ENCODE assay signal across 17 mouse cellular contexts in genomic region chr4:93540588-93540987, GRCm38 (mm10).
DNase-seq lines count a peak whose midpoint lies in the region; ATAC-seq and TF ChIP-seq lines count a peak whose summit lies in the region.
"Had no signal": no experiment of that assay in that cellular context is flagged by ENCODE, and none has a peak within 500 bp of the region (broad histone marks: within the 10 kb centered on the region; RNA-seq: fewer than 3 reads in every experiment).

No protein-coding gene starts in this region.

- peak; percentile 56 for DNase-seq in c-Kit-positive CD71-positive TER-119-negative erythroid progenitor cells, embryonic 14.5 days (ENCODE audit: low read depth)
- DNase-seq in liver, embryonic 14.5 days (ENCODE audit: low read depth in 3 of 3, low spot score in 3 of 3), result peak; percentile 63 to 75 (median 67)
- no peak for DNase-seq in right cerebral cortex, postnatal 14 days
- no peak for DNase-seq in adrenal gland, postnatal 36 days
- DNase-seq: forebrain, postnatal 0 days; gastrocnemius, postnatal 14 days; kidney, adult 8-10 months; layer of hippocampus, postnatal 36 days; lung, postnatal 36 days had no signal

- H3K36me3 ChIP-seq in midbrain, embryonic 13.5 days, result no peaks in the 10 kb centered on the region
- no peaks in the 10 kb centered on the region for H3K36me3 ChIP-seq in midbrain, embryonic 15.5 days (replicated peaks)
- no peaks in the 10 kb centered on the region for H3K36me3 ChIP-seq in liver, embryonic 14.5 days (replicated peaks; ENCODE audit: control insufficient read depth, insufficient read depth, low read depth)
- no peaks in the 10 kb centered on the region for H3K36me3 ChIP-seq in neural tube, embryonic 15.5 days
- H3K36me3 ChIP-seq: heart, embryonic 10.5 days; hindbrain, embryonic 10.5 days; limb, embryonic 13.5 days had no signal

- H3K4me1 ChIP-seq in midbrain, embryonic 13.5 days (replicated peaks), result no peaks in the 10 kb centered on the region
- no peaks in the 10 kb centered on the region for H3K4me1 ChIP-seq in midbrain, embryonic 15.5 days
- peaks cover 15 to 16% of the 10 kb centered on the region in 2 experiments for H3K4me1 ChIP-seq in liver, embryonic 14.5 days (replicated peaks; ENCODE audit: control insufficient read depth in 2 of 2, insufficient read depth in 2 of 2, low read length in 1 of 2)
- H3K4me1 ChIP-seq in neural tube, embryonic 15.5 days, result peaks cover 3% of the 10 kb centered on the region; the same call in 1 of the 2 replicates
- H3K4me1 ChIP-seq: heart, embryonic 10.5 days; hindbrain, embryonic 10.5 days; limb, embryonic 13.5 days had no signal

- peak; percentile 63; the same call in 1 of the 2 replicates for ATAC-seq in midbrain, embryonic 13.5 days
- no peak for ATAC-seq in midbrain, embryonic 15.5 days (replicated peaks)
- peak; percentile 100 for ATAC-seq in liver, embryonic 14.5 days (ENCODE audit: insufficient read depth)
- ATAC-seq in neural tube, embryonic 15.5 days (ENCODE audit: low FRiP score), result peak; percentile 70; the same call in 1 of the 2 replicates
- ATAC-seq: forebrain, postnatal 0 days; Patski had no signal

- TF ChIP-seq CTCF in liver, embryonic 14.5 days (IDR thresholded peaks at IDR 0.05; ENCODE audit: low read depth), result no peak

- 61% methylated on average over 4 of the region's 4 CpGs for WGBS in midbrain, embryonic 13.5 days
- 62% methylated on average over 4 of the region's 4 CpGs for WGBS in midbrain, embryonic 15.5 days
- 22% methylated on average over 4 of the region's 4 CpGs for WGBS in liver, embryonic 14.5 days (ENCODE audit: insufficient replicate concordance)
- WGBS in neural tube, embryonic 15.5 days, result 12% methylated on average over 4 of the region's 4 CpGs

- no peak overlapping the region for H3K4me3 ChIP-seq in midbrain, embryonic 13.5 days (replicated peaks)
- no peak overlapping the region for H3K4me3 ChIP-seq in midbrain, embryonic 15.5 days
- no peak overlapping the region for H3K4me3 ChIP-seq in liver, embryonic 14.5 days (ENCODE audit: insufficient read depth in 1 of 2, low read depth in 2 of 2, low read length in 2 of 2)
- no peak overlapping the region for H3K4me3 ChIP-seq in neural tube, embryonic 15.5 days (replicated peaks)
- H3K4me3 ChIP-seq: heart, embryonic 10.5 days; hindbrain, embryonic 10.5 days; limb, embryonic 13.5 days; myocyte had no signal

- H3K27ac ChIP-seq in midbrain, embryonic 13.5 days, result no peak overlapping the region
- H3K27ac ChIP-seq in midbrain, embryonic 15.5 days, result no peak overlapping the region
- H3K27ac ChIP-seq in liver, embryonic 14.5 days, result peak overlapping the region; percentile 78
- no peak overlapping the region for H3K27ac ChIP-seq in neural tube, embryonic 15.5 days (replicated peaks)
- H3K27ac ChIP-seq: heart, embryonic 10.5 days; hindbrain, embryonic 10.5 days; limb, embryonic 13.5 days had no signal

- no peak overlapping the region for H3K4me2 ChIP-seq in midbrain, embryonic 13.5 days (replicated peaks)
- no peak overlapping the region for H3K4me2 ChIP-seq in midbrain, embryonic 15.5 days
- peak overlapping the region; percentile 29 for H3K4me2 ChIP-seq in liver, embryonic 14.5 days (ENCODE audit: low read depth)
- no peak overlapping the region; the same call in 1 of the 2 replicates for H3K4me2 ChIP-seq in neural tube, embryonic 15.5 days
- H3K4me2 ChIP-seq: limb, embryonic 13.5 days had no signal

- 0 out of 2 replicates have a peak, but pooled peaks cover 3% of the 10 kb centered on the region for H3K9me3 ChIP-seq in midbrain, embryonic 13.5 days
- no peaks in the 10 kb centered on the region for H3K9me3 ChIP-seq in midbrain, embryonic 15.5 days
- H3K9me3 ChIP-seq in liver, embryonic 14.5 days (ENCODE audit: control insufficient read depth, low read length), result no peaks in the 10 kb centered on the region
- no peaks in the 10 kb centered on the region for H3K9me3 ChIP-seq in neural tube, embryonic 15.5 days (replicated peaks)
- H3K9me3 ChIP-seq: heart, embryonic 10.5 days; hindbrain, embryonic 10.5 days had no signal

- H3K27me3 ChIP-seq in midbrain, embryonic 13.5 days, result no peaks in the 10 kb centered on the region
- no peaks in the 10 kb centered on the region for H3K27me3 ChIP-seq in midbrain, embryonic 15.5 days (replicated peaks)
- no peaks in the 10 kb centered on the region for H3K27me3 ChIP-seq in liver, embryonic 14.5 days (ENCODE audit: control insufficient read depth, insufficient read depth, low read length)
- H3K27me3 ChIP-seq in neural tube, embryonic 15.5 days (replicated peaks), result no peaks in the 10 kb centered on the region
- H3K27me3 ChIP-seq: limb, embryonic 13.5 days; Patski had no signal

- no peak overlapping the region for H3K9ac ChIP-seq in midbrain, embryonic 13.5 days (replicated peaks)
- no peak overlapping the region for H3K9ac ChIP-seq in midbrain, embryonic 15.5 days
- H3K9ac ChIP-seq in liver, embryonic 14.5 days (replicated peaks), result peak overlapping the region; percentile 34; the same call in 1 of the 2 replicates
- no peak overlapping the region for H3K9ac ChIP-seq in neural tube, embryonic 15.5 days (replicated peaks)
- H3K9ac ChIP-seq: forebrain, postnatal 0 days; limb, embryonic 13.5 days had no signal

- peak; percentile 93 for TF ChIP-seq EP300 in liver, embryonic 14.5 days (IDR thresholded peaks at IDR 0.05; ENCODE audit: low read depth)

Comparison
In these comparisons a context has a peak if more than half of its experiments do, and no peak if none do; other contexts are left out.
1. DNase-seq: peak in c-Kit-positive CD71-positive TER-119-negative erythroid progenitor cells, embryonic 14.5 days (single experiment) and liver, embryonic 14.5 days (3 of 3); none in right cerebral cortex, postnatal 14 days (single experiment) and adrenal gland, postnatal 36 days (0 of 2).